Mouse (Mus musculus) midbrain, embryonic 13.5 days (tissue): ENCODE results near the gene Itga11. TPM values are rescaled to one million over a fixed set of nuclear protein-coding genes. Genes with fewer than 3 reads are reported as not detected.

Source experiments
- ATAC-seq: fragments of 200-750 bp; cut with Nextera tagmentation; 2 replicates; pipeline ENCODE4 v1.8.0; 2017; ENCODE audit warnings: mild to moderate bottlenecking, moderate TSS enrichment, moderate library complexity
- H3K27ac ChIP-seq: fragments of 300-500 bp; sonication (generic); 2 replicates; pipeline ENCODE4 v1.5.1; 2015; ENCODE audit warnings: inconsistent platforms, mild to moderate bottlenecking, moderate library complexity
- H3K27me3 ChIP-seq: fragments of 300-500 bp; sonication (generic); 2 replicates; pipeline ENCODE4 v1.6.1; 2015; ENCODE audit warnings: mild to moderate bottlenecking, inconsistent platforms
- H3K36me3 ChIP-seq: fragments of 300-500 bp; sonication (generic); 2 replicates; pipeline ENCODE4 v1.6.1; 2015; ENCODE audit warnings: mild to moderate bottlenecking, inconsistent platforms
- H3K4me1 ChIP-seq: fragments of 300-500 bp; sonication (generic); replicated peaks from 2 replicates; pipeline ENCODE4 v1.6.1; 2015; ENCODE audit warnings: inconsistent platforms
- H3K4me2 ChIP-seq: fragments of 300-500 bp; sonication (generic); replicated peaks from 2 replicates; pipeline ENCODE4 v1.6.1; 2015; ENCODE audit warnings: moderate library complexity, mild to moderate bottlenecking, inconsistent platforms
- H3K4me3 ChIP-seq: fragments of 300-500 bp; sonication (generic); replicated peaks from 2 replicates; pipeline ENCODE4 v1.5.1; 2015; ENCODE audit warnings: mild to moderate bottlenecking, inconsistent platforms
- H3K9ac ChIP-seq: fragments of 300-500 bp; sonication (generic); replicated peaks from 2 replicates; pipeline ENCODE4 v1.6.1; 2015; ENCODE audit warnings: mild to moderate bottlenecking, inconsistent platforms
- H3K9me3 ChIP-seq: fragments of 300-500 bp; sonication (generic); 2 replicates; pipeline ENCODE4 v1.6.1; 2016; ENCODE audit warnings: mild to moderate bottlenecking, inconsistent platforms
- WGBS: fragments of 180-500 bp; shearing (Covaris S2); methylation state at CpG from one replicate; pipeline ENCODE4 v1.1.7; 2015; 5-methylcytosine and 5-hydroxymethylcytosine counted together
- polyA plus RNA-seq: library from polyadenylated mRNA; unstranded; fragments of >200 nt; fragmentation: Nextera tagmentation; extraction: Ambion mirVana; gene quantifications from 2 replicates; pipeline ENCODE4 v1.2.1, GENCODE M21; 2015

The Itga11 gene
- polyA plus RNA-seq, 1 experiment from 2014 or later: 1.7 TPM

DNA sequence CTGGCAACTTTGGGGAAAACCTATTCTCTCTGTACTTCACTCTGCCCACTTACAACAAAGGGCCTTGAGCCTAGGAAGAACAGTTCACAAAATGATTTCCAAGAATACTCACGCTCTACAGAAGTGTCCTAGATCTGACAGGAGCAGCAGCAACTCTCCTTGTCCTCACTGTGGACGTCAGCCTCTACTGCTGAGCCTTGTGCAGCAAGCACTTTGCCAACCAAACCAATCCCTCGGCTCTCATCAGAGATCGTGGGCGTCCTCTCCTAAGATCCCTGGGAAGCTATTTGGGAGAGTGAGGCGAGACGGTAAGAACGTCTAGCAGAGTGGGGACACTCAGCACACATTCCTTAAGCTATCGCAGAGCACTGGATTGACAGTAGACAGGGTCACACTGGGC lies 17.6 kb downstream of the Itga11 start:
- Histone ChIP-seq H3K27me3 (no peaks in the 10 kb centered on the region), H3K9me3 (no peaks in the 10 kb centered on the region), H3K4me1 (peaks cover 6% of the 10 kb centered on the region; the same call in 1 of the 2 replicates), H3K27ac (no peak overlapping the region), H3K36me3 (no peaks in the 10 kb centered on the region), H3K4me2 (no peak overlapping the region), H3K9ac (no peak overlapping the region), H3K4me3 (no peak overlapping the region)
- ATAC-seq: no peak
- 84% methylated on average over 9 of the region's 9 CpGs for WGBS

- Histone ChIP-seq H3K36me3 (no peaks in the 10 kb centered on the region), H3K4me2 (no peak overlapping the region), H3K4me3 (no peak overlapping the region), H3K27me3 (no peaks in the 10 kb centered on the region), H3K27ac (no peak overlapping the region), H3K4me1 (peaks cover 6% of the 10 kb centered on the region; the same call in 1 of the 2 replicates), H3K9ac (no peak overlapping the region), H3K9me3 (no peaks in the 10 kb centered on the region)
- ATAC-seq: no peak
- 88% methylated on average over 4 of the region's 4 CpGs for WGBS
These were observed 19.2 kb downstream of the Itga11 start for GRCm38 (mm10) chr9:62696799-62697198.

GRCm38 (mm10) chr9:62707267-62707666 lies 29.6 kb downstream of the Itga11 start:
- no peak overlapping the region for H3K4me3 ChIP-seq
- no peaks in the 10 kb centered on the region for H3K27me3 ChIP-seq
- peaks cover 16% of the 10 kb centered on the region for H3K4me1 ChIP-seq
- H3K27ac ChIP-seq: no peak overlapping the region
- no peak for ATAC-seq
- H3K36me3 ChIP-seq: no peaks in the 10 kb centered on the region
- H3K9me3 ChIP-seq: no peaks in the 10 kb centered on the region
- 83% methylated on average over 4 of the region's 4 CpGs for WGBS
- H3K9ac ChIP-seq: no peak overlapping the region
- no peak overlapping the region for H3K4me2 ChIP-seq

GRCm38 (mm10) chr9:62707870-62708269 lies 30.2 kb downstream of the Itga11 start:
- WGBS: 55% methylated on average over 6 of the region's 6 CpGs
- H3K36me3 ChIP-seq: no peaks in the 10 kb centered on the region
- H3K4me1 ChIP-seq: peaks cover 16% of the 10 kb centered on the region
- H3K9me3 ChIP-seq: no peaks in the 10 kb centered on the region
- H3K27me3 ChIP-seq: no peaks in the 10 kb centered on the region
- H3K9ac ChIP-seq: no peak overlapping the region
- no peak overlapping the region for H3K4me3 ChIP-seq
- ATAC-seq: no peak
- H3K4me2 ChIP-seq: no peak overlapping the region
- peak overlapping the region; percentile 44; the same call in 1 of the 2 replicates for H3K27ac ChIP-seq

- Histone ChIP-seq H3K4me3 (no peak overlapping the region), H3K27ac (no peak overlapping the region), H3K36me3 (no peaks in the 10 kb centered on the region), H3K4me1 (peaks cover 16% of the 10 kb centered on the region), H3K9me3 (no peaks in the 10 kb centered on the region), H3K4me2 (no peak overlapping the region), H3K27me3 (no peaks in the 10 kb centered on the region), H3K9ac (no peak overlapping the region)
- no peak for ATAC-seq
- WGBS: 81% methylated on average over 5 of the region's 5 CpGs
These were observed 32.4 kb downstream of the Itga11 start for GRCm38 (mm10) chr9:62709983-62710382.

DNA sequence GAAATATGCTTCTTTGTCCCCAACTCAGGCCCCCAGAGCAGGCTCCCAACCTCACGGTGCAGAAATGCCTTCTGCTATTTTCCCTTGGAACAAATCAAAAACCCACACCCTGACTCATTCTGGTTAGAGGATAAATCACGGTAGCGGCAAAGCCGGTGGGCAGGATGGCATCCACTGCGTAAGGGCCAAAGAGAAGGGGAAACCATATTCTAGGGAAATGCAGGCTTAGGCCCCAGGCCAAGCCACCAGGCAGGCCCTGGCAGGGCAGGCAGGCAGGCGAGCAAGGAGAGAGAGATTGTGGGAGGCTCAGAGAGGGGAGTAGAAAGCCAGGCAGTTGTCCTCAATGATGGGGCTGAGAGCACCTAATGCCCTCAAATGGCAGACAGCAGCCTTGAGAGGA lies 34.7 kb downstream of the Itga11 start:
- Histone ChIP-seq H3K4me1 (peaks cover 16% of the 10 kb centered on the region), H3K9me3 (no peaks in the 10 kb centered on the region), H3K4me2 (no peak overlapping the region), H3K4me3 (no peak overlapping the region), H3K36me3 (no peaks in the 10 kb centered on the region), H3K9ac (no peak overlapping the region), H3K27ac (no peak overlapping the region), H3K27me3 (no peaks in the 10 kb centered on the region)
- WGBS: 82% methylated on average over 6 of the region's 6 CpGs
- no peak for ATAC-seq

DNA sequence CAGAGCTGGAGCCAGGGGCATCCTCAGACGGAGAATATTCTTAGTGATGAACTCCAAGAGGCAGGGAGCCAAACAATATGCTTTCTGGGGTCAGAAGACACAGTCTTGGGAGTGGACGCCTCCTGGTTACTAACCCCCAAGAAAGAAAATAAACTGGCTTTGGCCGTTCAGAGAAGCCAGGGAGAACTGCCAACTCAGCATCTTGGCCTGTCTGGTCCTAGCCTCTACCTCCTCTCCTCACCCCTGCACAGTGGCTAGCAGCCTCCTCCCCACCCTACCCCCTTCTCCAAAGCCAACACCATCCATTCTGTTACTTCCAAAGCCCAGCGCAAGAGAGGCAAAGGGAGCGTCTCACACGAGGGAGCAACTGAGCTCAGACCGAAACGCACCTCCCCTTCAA lies 35.4 kb downstream of the Itga11 start:
- Histone ChIP-seq H3K9me3 (no peaks in the 10 kb centered on the region), H3K4me2 (no peak overlapping the region), H3K4me1 (peaks cover 14% of the 10 kb centered on the region), H3K9ac (no peak overlapping the region), H3K27me3 (no peaks in the 10 kb centered on the region), H3K4me3 (no peak overlapping the region), H3K27ac (no peak overlapping the region), H3K36me3 (no peaks in the 10 kb centered on the region)
- no peak for ATAC-seq
- WGBS: 88% methylated on average over 8 of the region's 8 CpGs

- 51% methylated on average over 3 of the region's 3 CpGs for WGBS
- H3K27ac ChIP-seq: no peak overlapping the region
- peaks cover 15% of the 10 kb centered on the region; the same call in 1 of the 2 replicates for H3K4me1 ChIP-seq
- H3K4me3 ChIP-seq: no peak overlapping the region
- no peak overlapping the region for H3K9ac ChIP-seq
- no peak overlapping the region for H3K4me2 ChIP-seq
- no peaks in the 10 kb centered on the region for H3K9me3 ChIP-seq
- no peaks in the 10 kb centered on the region for H3K36me3 ChIP-seq
- no peaks in the 10 kb centered on the region for H3K27me3 ChIP-seq
- no peak for ATAC-seq
These were observed 36.7 kb downstream of the Itga11 start for GRCm38 (mm10) chr9:62714336-62714735.

- no peaks in the 10 kb centered on the region for H3K9me3 ChIP-seq
- H3K36me3 ChIP-seq: no peaks in the 10 kb centered on the region
- ATAC-seq: no peak
- peaks cover 16% of the 10 kb centered on the region; the same call in 1 of the 2 replicates for H3K4me1 ChIP-seq
- no peak overlapping the region for H3K4me3 ChIP-seq
- WGBS: 47% methylated on average over 8 of the region's 8 CpGs
- no peaks in the 10 kb centered on the region for H3K27me3 ChIP-seq
- no peak overlapping the region for H3K9ac ChIP-seq
- H3K4me2 ChIP-seq: no peak overlapping the region
- no peak overlapping the region for H3K27ac ChIP-seq
These were observed 40.4 kb downstream of the Itga11 start for GRCm38 (mm10) chr9:62717982-62718381.

DNA sequence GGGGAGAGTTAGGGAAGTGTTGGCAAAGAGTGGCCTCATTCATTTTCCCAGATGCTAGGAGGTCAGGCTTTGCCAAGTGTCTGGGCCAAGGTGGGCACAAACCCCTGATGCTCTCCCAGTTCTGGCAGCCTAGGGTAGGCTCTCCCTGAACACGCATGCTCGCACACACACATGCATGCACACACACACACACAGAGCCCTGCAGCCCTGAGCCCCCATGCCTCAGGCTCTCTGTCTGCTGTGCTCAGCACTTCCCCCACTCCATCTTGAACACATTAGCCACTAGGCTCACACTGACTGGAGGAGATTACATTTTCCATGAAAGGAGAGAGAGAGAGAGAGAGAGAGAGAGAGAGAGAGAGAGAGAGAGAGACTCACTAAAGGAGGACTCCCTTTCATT lies 44.2 kb downstream of the Itga11 start:
- H3K36me3 ChIP-seq: no peaks in the 10 kb centered on the region
- H3K27me3 ChIP-seq: no peaks in the 10 kb centered on the region
- H3K4me2 ChIP-seq: no peak overlapping the region
- WGBS: 85% methylated on average over 2 of the region's 2 CpGs
- no peak overlapping the region for H3K9ac ChIP-seq
- H3K9me3 ChIP-seq: no peaks in the 10 kb centered on the region
- H3K27ac ChIP-seq: no peak overlapping the region
- peaks cover 16% of the 10 kb centered on the region; the same call in 1 of the 2 replicates for H3K4me1 ChIP-seq
- ATAC-seq: no peak
- no peak overlapping the region for H3K4me3 ChIP-seq

DNA sequence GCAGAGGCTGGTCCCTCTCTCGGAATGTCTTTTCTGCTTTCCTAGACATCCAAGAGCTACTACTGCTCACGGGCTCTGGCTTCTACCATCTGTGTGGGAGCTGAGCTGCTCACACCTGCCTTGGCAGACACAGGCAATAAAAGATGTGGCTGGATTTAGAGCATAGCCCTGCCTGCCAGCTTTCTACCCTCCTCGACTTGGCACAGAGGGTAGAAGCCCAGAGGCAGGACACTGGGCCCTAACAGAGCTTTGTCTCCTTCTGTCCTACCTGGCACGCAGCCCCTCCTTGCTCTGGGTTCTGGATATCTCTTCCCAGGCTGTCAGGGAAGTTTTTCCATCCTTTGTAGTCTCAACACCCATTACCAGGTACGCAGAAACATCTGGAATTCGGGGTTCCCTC lies 45.1 kb downstream of the Itga11 start:
- 84% methylated on average over 6 of the region's 6 CpGs for WGBS
- ATAC-seq: no peak
- no peaks in the 10 kb centered on the region for H3K9me3 ChIP-seq
- no peak overlapping the region for H3K4me3 ChIP-seq
- no peak overlapping the region for H3K27ac ChIP-seq
- H3K36me3 ChIP-seq: no peaks in the 10 kb centered on the region
- no peak overlapping the region for H3K4me2 ChIP-seq
- 0 out of 2 replicates have a peak, but pooled peaks cover 2% of the 10 kb centered on the region for H3K27me3 ChIP-seq
- no peak overlapping the region for H3K9ac ChIP-seq
- peaks cover 16% of the 10 kb centered on the region; the same call in 1 of the 2 replicates for H3K4me1 ChIP-seq

GRCm38 (mm10) chr9:62724175-62724574 lies 46.5 kb downstream of the Itga11 start:
- no peak for ATAC-seq
- Histone ChIP-seq H3K9ac (no peak overlapping the region), H3K4me1 (peaks cover 2% of the 10 kb centered on the region; the same call in 1 of the 2 replicates), H3K4me3 (no peak overlapping the region), H3K36me3 (no peaks in the 10 kb centered on the region), H3K4me2 (no peak overlapping the region), H3K27me3 (0 out of 2 replicates have a peak, but pooled peaks cover 2% of the 10 kb centered on the region), H3K9me3 (no peaks in the 10 kb centered on the region), H3K27ac (no peak overlapping the region)
- 92% methylated on average over 9 of the region's 9 CpGs for WGBS

DNA sequence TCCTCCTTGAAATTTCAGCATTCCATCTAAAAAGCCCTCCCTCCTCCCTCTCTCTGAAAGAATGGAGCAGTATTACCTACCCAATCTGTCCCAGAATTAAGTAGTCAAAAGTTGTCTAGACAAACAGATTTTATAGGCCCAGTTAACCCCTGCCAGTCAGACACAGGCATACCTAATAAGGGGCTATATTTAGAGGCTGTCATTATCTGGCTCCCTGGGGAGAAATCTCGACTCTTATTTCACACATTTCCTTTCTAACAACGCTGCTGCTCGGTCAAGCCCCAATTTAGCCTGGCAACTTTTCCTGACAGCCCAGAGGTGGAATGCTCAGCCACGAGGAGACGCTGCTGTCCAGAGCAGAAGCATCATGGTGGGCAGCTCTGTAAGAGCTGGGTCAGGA lies 47.6 kb downstream of the Itga11 start:
- H3K27me3 ChIP-seq: 0 out of 2 replicates have a peak, but pooled peaks cover 2% of the 10 kb centered on the region
- no peak overlapping the region for H3K27ac ChIP-seq
- no peak overlapping the region for H3K4me3 ChIP-seq
- WGBS: 39% methylated on average over 5 of the region's 5 CpGs
- no peak overlapping the region for H3K4me2 ChIP-seq
- H3K36me3 ChIP-seq: no peaks in the 10 kb centered on the region
- no peaks in the 10 kb centered on the region for H3K4me1 ChIP-seq
- no peak for ATAC-seq
- H3K9me3 ChIP-seq: no peaks in the 10 kb centered on the region
- no peak overlapping the region for H3K9ac ChIP-seq
